ENCODE assay signal across 8 mouse cellular contexts in the genomic region with DNA sequence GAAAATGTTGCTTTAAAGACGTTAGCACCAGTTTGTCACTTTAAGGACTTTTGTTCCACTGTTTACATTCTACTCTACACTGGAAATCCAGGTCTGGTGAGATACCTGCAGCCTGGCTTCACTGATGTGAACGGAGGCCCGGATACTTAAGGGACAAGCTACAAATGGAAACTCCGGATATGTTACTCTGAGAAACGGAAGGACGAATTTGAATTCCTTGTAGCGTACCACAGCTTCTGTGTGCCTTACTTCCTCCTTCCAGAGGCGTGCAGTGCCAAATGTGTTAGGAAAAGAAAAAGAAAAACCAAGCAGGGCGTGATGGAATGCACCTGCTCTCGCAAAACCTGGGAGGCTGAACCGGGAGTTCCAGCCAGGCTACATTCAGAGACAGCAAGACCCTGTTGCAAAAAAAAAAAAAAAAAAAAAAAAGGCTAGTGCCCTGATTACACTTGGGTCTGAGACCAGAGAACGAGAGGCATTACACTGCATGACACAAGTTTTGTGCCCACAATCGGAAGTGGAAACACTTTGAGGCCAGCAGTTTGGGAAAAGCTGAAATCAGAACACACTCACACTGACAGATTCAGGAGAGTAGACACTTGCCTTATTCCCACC. TPM values are rescaled to one million over a fixed set of nuclear protein-coding genes. Genes with fewer than 3 reads are reported as not detected.
DNase-seq lines count a peak whose midpoint lies in the region; ATAC-seq and TF ChIP-seq lines count a peak whose summit lies in the region.

No protein-coding gene starts in this region.

- peak overlapping the region; percentile 70 for H3K4me3 ChIP-seq in spleen, adult 2 months (ENCODE audit: extremely low read depth, insufficient read depth, insufficient read length)
- H3K4me3 ChIP-seq in heart, embryonic 12.5 days, result peak overlapping the region; percentile 62
- peak overlapping the region; percentile 95 for H3K4me3 ChIP-seq in megakaryocyte, embryonic 14.5 days (replicated peaks)

- TF ChIP-seq CTCF in spleen, adult 2 months (IDR thresholded peaks at IDR 0.05; ENCODE audit: extremely low read depth, insufficient read depth, insufficient read length, insufficient replicate concordance), result no peak

- H3K4me2 ChIP-seq in heart, embryonic 12.5 days, result peak overlapping the region; percentile 82

- H3K36me3 ChIP-seq in spleen, adult 2 months (ENCODE audit: control insufficient read depth, insufficient read depth, low read length), result no peaks in the 10 kb centered on the region
- H3K36me3 ChIP-seq in heart, embryonic 12.5 days, result no peaks in the 10 kb centered on the region
- H3K36me3 ChIP-seq in megakaryocyte, embryonic 14.5 days (replicated peaks; ENCODE audit: low read length), result no peaks in the 10 kb centered on the region

- DNase-seq in spleen, adult 2 months (ENCODE audit: low read depth in 1 of 2, low spot score in 2 of 2), result peak in 1 of 2 experiments; percentile 7
- no peak for DNase-seq in spleen, postnatal 10 days (ENCODE audit: low spot score in 2 of 2)
- DNase-seq in brain, adult 2 months (ENCODE audit: low read depth, low spot score), result peak; percentile 67
- peak; percentile 57 for DNase-seq in kidney, postnatal 14 days
- no peak for DNase-seq in frontal cortex, postnatal 36 days (ENCODE audit: low spot score in 2 of 2)
- no peak for DNase-seq in natural killer cell, adult 2 months (ENCODE audit: low spot score in 2 of 2)

- 0 out of 2 replicates have a peak, but pooled peaks have one; percentile 17 for ATAC-seq in heart, embryonic 12.5 days (ENCODE audit: insufficient number of reproducible peaks, low FRiP score)

- no peaks in the 10 kb centered on the region for H3K27me3 ChIP-seq in spleen, adult 2 months (ENCODE audit: control insufficient read depth, insufficient read depth, low read length)
- peaks cover 4% of the 10 kb centered on the region; the same call in 1 of the 2 replicates for H3K27me3 ChIP-seq in heart, embryonic 12.5 days (replicated peaks)
- H3K27me3 ChIP-seq in megakaryocyte, embryonic 14.5 days (replicated peaks), result peaks cover 29% of the 10 kb centered on the region

- no peak for TF ChIP-seq POLR2A in spleen, adult 2 months (IDR thresholded peaks at IDR 0.05; ENCODE audit: low read depth, low read length)

- H3K4me1 ChIP-seq in spleen, adult 2 months (ENCODE audit: control insufficient read depth, insufficient read depth, insufficient read length), result peaks cover 3% of the 10 kb centered on the region; the same call in 1 of the 2 replicates
- H3K4me1 ChIP-seq in heart, embryonic 12.5 days (replicated peaks), result no peaks in the 10 kb centered on the region
- peaks cover 25% of the 10 kb centered on the region for H3K4me1 ChIP-seq in megakaryocyte, embryonic 14.5 days

- peak overlapping the region; percentile 64 for H3K27ac ChIP-seq in spleen, adult 2 months (ENCODE audit: insufficient read depth, low read length)
- H3K27ac ChIP-seq in heart, embryonic 12.5 days (ENCODE audit: poor library complexity, severe bottlenecking), result peak overlapping the region; percentile 14; the same call in 1 of the 2 replicates

- H3K9ac ChIP-seq in heart, embryonic 12.5 days, result peak overlapping the region; percentile 44; the same call in 1 of the 2 replicates

- no peaks in the 10 kb centered on the region for H3K9me3 ChIP-seq in heart, embryonic 12.5 days (replicated peaks)
- peaks cover 10% of the 10 kb centered on the region for H3K9me3 ChIP-seq in megakaryocyte, embryonic 14.5 days

- 2% methylated on average over 13 of the region's 13 CpGs for WGBS in spleen, adult 2 months
- 19% methylated on average over 13 of the region's 13 CpGs for WGBS in heart, embryonic 12.5 days

RNA-seq across cellular contexts. Expression of gene Cryl1, which starts 0.6 kb away (rescaled TPM):
- 14.7 and 14.9 TPM in 2 replicates for polyA plus RNA-seq in spleen, adult 2 months (2012; rRNA removed)
- polyA plus RNA-seq in heart, embryonic 12.5 days (2016; fragmentation: Nextera tagmentation; extraction: Ambion mirVana), result 10.9 and 12.1 TPM in 2 replicates
- polyA plus RNA-seq in megakaryocyte, embryonic 14.5 days (2012; ENCODE audit: insufficient read depth, low replicate concordance), result 3.3 TPM in 1 of 2 replicates, not detected in the other

RNA-seq across cellular contexts. Expression of gene Ift88, which starts 24.9 kb away (rescaled TPM):
- 0.50 and 0.62 TPM in 2 replicates for polyA plus RNA-seq in spleen, adult 2 months (2012; rRNA removed)
- 5.6 and 8.1 TPM in 2 replicates for polyA plus RNA-seq in heart, embryonic 12.5 days (2016; fragmentation: Nextera tagmentation; extraction: Ambion mirVana)
- polyA plus RNA-seq in megakaryocyte, embryonic 14.5 days (2012; ENCODE audit: insufficient read depth, low replicate concordance), result 0.11 TPM in 1 of 2 replicates, not detected in the other

Comparison
In these comparisons a context has a peak if more than half of its experiments do, and no peak if none do; other contexts are left out.
1. DNase-seq: peak in brain, adult 2 months (single experiment) and kidney, postnatal 14 days (single experiment); none in spleen, postnatal 10 days (0 of 2), frontal cortex, postnatal 36 days (0 of 2) and natural killer cell, adult 2 months (0 of 2).
2. Peak in every context shown above with its lines, with median percentiles within 50 percentile points of each other: H3K4me3 ChIP-seq.